Mouse (Mus musculus): Measurements from ENCODE around the gene Ptpn3.

DNA sequence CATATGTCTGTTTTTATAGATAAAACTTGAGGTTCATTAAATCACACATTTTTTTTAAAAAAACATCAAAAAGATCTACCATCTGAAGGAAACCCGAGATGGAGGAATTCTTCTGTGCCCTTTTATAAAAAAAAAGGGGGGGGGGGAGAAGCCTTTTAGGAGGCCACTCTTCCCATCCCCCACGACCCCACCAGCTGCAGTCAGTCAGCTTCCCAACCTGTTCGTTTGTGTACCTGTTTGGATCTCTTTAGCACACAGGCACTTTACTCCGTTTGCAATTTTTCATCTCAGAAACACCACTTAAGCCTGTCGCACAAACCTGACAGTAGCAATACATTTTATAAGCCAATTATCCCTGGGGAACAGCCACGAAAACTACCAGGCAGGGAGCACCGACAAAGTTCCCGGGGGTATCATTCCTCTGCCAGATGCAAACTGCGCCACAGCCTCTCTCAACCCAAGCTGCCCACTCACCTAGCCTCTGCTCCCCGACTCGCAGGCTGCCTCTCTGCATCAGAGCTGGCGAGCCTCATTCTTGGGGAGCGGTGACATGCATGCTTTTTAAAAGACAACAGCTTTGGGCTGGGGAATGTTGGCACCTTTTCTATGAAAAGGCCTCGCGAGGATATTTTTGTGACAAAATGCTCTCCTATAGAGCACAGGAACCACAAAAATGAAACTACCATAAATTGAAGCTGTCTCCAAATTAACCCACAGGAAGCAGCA lies 160.5 kb downstream of the Ptpn3 start:
- no peak for TF ChIP-seq POLR2A (IDR thresholded peaks at IDR 0.05; ENCODE audit: borderline replicate concordance, control insufficient read depth, low read depth, low read length)
- TF ChIP-seq CTCF (IDR thresholded peaks at IDR 0.05; ENCODE audit: control insufficient read depth, insufficient read depth, low read length), result no peak
